Mouse (Mus musculus): ENCODE data around the gene Ift81.

- TF ChIP-seq CTCF (IDR thresholded peaks at IDR 0.05; ENCODE audit: low read depth): no peak
- no peak for TF ChIP-seq EP300 (IDR thresholded peaks at IDR 0.05; ENCODE audit: low read depth)
Observed at GRCm38 (mm10) chr5:122611651-122612050, 2.7 kb downstream of the Ift81 start.
